Mouse (Mus musculus) lung, adult 2 months (tissue): ENCODE results near the gene 3110082I17Rik. TPM values are rescaled to one million over a fixed set of nuclear protein-coding genes. Genes with fewer than 3 reads are reported as not detected.

Experiments
- DNase-seq: peaks from one replicate; pipeline ENCODE4 v3.0.0; 2022
- H3K4me1 ChIP-seq: fragments of 200-500 bp; 2 replicates; pipeline ENCODE4 v1.6.1; 2011; ENCODE audit warnings: low read length; ENCODE audit not compliant: control insufficient read depth, insufficient read depth
- H3K4me3 ChIP-seq: fragments of 200-500 bp; replicated peaks from 2 replicates; pipeline ENCODE3; 2011; ENCODE audit warnings: low read depth, mild to moderate bottlenecking, control low read depth, low read length; ENCODE audit errors: extremely low read depth
- CTCF ChIP-seq: fragments of 200-500 bp; IDR thresholded peaks from 2 replicates; pipeline ENCODE4 v1.5.1; 2011; ENCODE audit warnings: mild to moderate bottlenecking, low read length, control low read depth; ENCODE audit not compliant: insufficient read depth
- POLR2A ChIP-seq: fragments of 200-500 bp; IDR thresholded peaks from 2 replicates; pipeline ENCODE4 v1.6.1; 2011; ENCODE audit warnings: low read depth, mild to moderate bottlenecking, control low read depth, low read length, borderline replicate concordance; ENCODE audit errors: extremely low read depth
- whole genome bisulfite sequencing: fragments of 180-500 bp; shearing (Covaris S2); methylation state at CpG from one replicate; pipeline ENCODE4 v1.1.7; 2018; 5-methylcytosine and 5-hydroxymethylcytosine counted together
- polyA plus RNA-seq: library from polyadenylated mRNA; depleted of rRNA; stranded (reverse); fragments of >200 nt; gene quantifications from 2 replicates; pipeline ENCODE4 v1.2.3, GENCODE M21; 2012

The 3110082I17Rik gene
- polyA plus RNA-seq, 1 experiment: 14.0 TPM

DNA sequence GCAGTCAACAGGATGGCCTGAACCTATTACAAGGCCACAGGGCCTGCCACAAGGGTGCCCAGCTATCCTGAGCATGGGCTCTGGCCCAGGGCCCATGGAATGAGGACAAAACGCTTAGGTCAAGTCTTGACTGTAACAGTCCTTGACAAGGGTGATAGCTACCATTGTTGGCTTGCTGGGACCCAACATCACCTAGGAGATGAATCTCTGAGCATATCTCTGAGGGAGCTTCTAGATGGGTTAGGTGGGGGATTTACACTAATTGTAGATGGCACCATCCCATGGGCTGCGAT is 18.7 kb downstream of the 3110082I17Rik start:
- Histone ChIP-seq H3K4me1 (no peaks in the 10 kb centered on the region), H3K4me3 (no peak overlapping the region)
- no peak for TF ChIP-seq CTCF
- no peak for TF ChIP-seq POLR2A
- WGBS: 86% methylated on average over 2 of the region's 2 CpGs
- no peak for DNase-seq

DNA sequence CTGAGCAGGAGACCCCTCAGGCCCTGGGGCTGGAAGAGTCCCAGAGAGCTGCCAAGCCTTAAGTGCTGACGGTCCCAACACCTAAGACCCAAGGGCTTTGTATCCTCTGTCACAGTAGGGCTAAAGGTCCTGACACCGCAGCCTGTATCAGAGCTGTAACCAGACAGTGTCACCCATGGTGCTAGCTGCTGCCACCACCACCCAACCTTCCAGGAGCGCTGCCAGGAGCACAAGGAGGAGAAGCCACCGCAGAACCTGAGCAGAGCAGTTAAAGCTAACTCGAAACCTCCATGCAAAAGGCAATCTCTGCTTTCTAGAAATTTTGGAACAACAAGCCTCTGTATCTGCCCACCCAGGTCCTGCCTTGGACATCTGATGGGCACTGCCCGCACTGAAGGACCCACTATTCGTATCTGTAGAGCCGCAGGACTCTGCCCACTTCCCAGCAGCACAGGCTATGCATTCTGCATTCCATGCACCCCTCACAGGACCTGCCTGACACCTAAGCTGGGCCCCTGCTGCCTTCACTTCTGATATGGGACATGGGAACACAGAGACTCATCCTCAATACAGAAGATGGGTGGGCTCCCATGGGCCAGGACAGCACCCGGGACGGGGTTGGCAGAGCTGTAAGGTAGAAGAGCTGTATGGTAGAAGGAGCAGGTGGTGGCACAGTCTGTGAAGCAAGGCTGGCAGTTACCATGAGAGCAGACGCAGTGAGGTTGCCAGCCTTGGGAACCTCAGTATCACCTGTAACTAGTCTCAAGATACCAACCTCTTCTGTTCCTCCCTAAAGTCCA is 19.2 kb downstream of the 3110082I17Rik start:
- H3K4me3 ChIP-seq: no peak overlapping the region
- no peak for DNase-seq
- H3K4me1 ChIP-seq: no peaks in the 10 kb centered on the region
- WGBS: 93% methylated on average over 11 of the region's 11 CpGs
- no peak for TF ChIP-seq CTCF
- TF ChIP-seq POLR2A: no peak

DNA sequence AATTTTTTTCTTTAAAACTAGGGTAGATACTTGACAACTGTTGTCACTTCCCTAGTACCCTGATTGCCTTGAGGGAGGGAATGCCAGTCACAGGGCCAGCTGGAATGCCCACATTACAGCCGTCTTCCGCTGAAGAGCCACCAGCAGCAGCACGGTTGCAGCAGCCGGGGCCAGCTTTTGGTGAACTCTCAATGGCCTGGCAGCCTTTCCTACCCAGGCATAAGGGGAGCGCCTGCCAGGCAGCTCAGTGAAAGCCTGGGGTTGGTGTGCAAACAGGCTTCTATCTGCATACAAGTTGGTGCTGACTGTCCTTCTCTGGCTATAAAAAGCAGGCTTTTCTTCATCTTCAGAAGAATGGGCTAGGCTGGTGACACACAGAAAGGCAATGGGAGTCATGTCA is 19.9 kb downstream of the 3110082I17Rik start:
- no peak for DNase-seq
- no peak for TF ChIP-seq POLR2A
- no peak for TF ChIP-seq CTCF
- no peak overlapping the region for H3K4me3 ChIP-seq
- no peaks in the 10 kb centered on the region for H3K4me1 ChIP-seq
- 69% methylated on average over 5 of the region's 5 CpGs for WGBS

DNA sequence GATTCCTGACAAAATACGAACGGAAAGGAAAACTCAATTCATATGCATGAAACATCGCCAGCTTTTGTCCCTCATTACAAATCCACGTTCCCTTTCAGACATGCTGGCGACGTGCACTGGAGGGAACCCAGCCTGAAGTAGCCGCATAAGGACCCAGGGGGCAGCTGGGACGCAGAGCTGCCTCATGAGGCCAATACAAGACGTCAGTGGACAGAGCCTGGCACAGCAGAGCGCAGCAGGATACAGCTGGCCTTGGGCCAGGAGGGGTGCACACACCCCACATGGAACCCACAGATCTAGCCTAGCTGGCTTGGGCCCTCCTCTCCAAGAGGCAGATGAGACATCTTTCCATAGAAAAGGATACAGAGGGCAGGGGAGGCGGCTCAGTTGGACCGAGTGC is 21.9 kb downstream of the 3110082I17Rik start:
- 76% methylated on average over 12 of the region's 12 CpGs for WGBS
- no peak for DNase-seq
- H3K4me1 ChIP-seq: no peaks in the 10 kb centered on the region
- TF ChIP-seq CTCF (no peak), POLR2A (no peak)
- no peak overlapping the region for H3K4me3 ChIP-seq

DNA sequence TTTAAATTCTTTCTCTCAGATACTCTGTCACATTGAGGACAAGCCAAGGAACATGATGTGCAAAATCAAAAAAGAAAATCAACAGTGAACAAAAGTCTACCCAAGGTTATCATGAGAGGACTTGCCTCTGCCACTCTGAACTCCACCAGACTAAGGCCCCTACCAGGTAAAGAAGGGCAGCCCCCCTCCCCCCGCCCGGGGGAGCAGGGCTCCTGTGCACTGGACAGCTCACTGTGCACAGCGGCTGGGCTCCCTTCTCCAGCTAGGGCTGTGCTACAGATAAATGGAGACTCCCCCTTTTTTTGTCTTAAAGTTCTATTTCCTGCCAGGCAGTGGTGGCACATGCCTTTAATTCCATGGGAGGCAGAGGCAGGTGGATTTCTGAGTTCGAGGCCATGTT is 22.6 kb downstream of the 3110082I17Rik start:
- Histone ChIP-seq H3K4me3 (no peak overlapping the region), H3K4me1 (peaks cover 2% of the 10 kb centered on the region; the same call in 1 of the 2 replicates)
- TF ChIP-seq POLR2A (no peak), CTCF (no peak)
- no peak for DNase-seq
- WGBS: 84% methylated on average over 4 of the region's 4 CpGs

DNA sequence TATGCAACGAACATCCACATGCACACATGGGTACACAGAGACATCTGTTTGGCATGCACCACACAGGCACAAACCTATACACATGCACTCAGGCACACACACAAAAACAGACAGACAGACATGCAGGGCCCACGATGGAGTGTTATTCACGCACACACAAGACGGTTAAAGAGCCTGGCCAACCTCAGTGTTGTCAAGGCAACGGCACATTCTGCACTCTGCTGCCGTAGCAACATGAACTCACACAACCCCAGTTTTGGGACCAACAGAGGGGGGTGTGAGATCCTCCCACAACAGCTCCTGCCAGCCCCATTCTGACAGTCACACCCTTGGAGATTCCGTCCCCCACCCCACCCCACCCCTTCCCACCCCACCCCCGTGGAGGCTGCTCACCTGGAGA is 25.4 kb downstream of the 3110082I17Rik start:
- WGBS: 62% methylated on average over 8 of the region's 8 CpGs
- TF ChIP-seq POLR2A (no peak), CTCF (no peak)
- H3K4me3 ChIP-seq: no peak overlapping the region
- peaks cover 5% of the 10 kb centered on the region for H3K4me1 ChIP-seq
- no peak for DNase-seq

DNA sequence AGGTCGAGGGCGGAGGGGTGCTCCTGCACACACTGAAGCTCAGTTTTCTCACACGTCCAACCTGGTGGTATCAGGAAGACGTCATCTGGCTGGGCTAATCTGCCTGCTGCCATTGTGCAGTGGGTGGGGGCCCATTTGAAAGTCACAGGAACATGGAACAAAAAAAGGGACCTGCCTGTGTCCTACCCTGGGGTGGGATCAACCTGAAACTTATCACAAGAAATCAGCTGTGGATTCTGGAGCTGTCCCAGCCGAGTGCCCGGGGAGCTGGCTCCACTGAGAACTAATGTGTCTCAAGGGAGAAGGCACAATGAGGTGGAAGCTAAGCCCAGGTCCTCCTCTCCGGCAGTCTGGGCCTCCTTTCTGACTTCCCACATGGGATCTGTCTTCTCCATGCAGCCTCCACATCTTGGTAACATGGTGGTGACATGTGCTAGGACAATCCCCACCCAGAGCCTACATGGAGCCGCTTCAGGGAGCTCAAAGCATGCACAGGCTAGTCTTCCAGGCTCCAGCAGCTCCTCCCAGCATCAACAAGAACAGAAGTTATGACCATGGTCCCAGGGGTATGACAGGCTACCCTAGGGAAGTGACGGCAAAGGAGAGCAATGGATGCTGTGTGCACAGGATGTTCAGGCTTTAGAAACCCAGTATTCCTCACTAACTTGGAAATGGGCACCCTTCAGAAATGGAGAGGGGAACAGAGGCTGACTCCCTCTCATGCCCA is 26.3 kb downstream of the 3110082I17Rik start:
- DNase-seq: no peak
- 82% methylated on average over 9 of the region's 9 CpGs for WGBS
- H3K4me1 ChIP-seq: peaks cover 5% of the 10 kb centered on the region
- H3K4me3 ChIP-seq: no peak overlapping the region
- no peak for TF ChIP-seq POLR2A

DNA sequence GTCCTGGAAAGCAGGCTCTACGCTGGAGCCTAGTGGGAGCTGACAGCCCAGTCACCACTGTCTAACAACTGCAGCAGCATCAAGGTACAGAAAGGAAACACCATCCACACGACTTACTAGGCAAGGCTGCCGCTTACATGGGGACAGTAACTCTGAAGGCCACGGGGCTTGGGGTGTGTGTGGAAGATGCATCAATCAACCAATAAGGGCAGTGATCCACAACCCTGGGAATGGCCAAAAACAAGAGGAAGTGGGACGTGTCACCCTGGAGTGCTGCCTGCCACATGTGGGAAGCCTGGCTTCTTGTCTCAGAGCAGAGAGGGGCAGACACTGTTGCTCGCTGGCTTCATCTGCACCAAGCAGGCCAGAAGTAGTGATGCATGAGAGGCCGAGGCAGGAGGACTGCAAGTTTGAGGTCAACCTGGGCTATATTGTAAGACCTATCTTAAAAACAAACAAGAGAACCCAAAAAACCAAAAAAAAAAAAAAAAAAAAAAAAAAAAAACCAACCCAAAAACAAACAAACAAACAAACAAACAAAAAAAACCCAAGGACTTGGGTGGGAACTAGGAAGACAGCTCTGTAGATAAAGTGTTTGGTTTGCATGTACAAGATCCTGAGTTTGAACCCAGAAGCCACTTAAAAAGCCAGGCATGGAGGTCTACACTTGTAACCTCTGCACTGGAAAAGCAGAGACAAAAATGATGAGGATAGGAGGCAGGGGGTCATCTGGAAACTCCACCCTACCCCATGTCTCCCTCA is 27.4 kb downstream of the 3110082I17Rik start:
- no peak overlapping the region for H3K4me3 ChIP-seq
- no peak for DNase-seq
- 68% methylated on average over 7 of the region's 7 CpGs for WGBS
- H3K4me1 ChIP-seq: peaks cover 7% of the 10 kb centered on the region
- no peak for TF ChIP-seq CTCF
- no peak for TF ChIP-seq POLR2A

DNA sequence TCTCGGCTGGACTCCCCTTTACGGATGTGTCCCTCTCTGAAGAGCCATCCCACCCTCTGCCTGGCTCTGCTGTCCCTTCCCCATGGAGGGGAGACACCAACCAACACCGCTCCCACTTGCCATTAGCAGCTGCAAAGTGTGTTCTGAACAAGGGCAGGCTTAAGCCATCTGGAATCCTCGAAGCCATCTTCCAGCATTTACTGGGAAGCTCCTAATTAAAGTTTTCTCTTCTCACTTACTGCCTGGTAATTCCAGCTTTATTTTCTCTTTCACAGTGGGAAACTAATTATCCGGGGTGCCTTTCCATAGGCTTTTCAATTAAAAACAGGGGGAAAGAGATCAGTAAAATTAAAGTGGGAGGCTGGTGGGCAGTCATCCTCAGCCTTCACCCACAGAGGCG is 28.0 kb downstream of the 3110082I17Rik start:
- Histone ChIP-seq H3K4me3 (no peak overlapping the region), H3K4me1 (peaks cover 7% of the 10 kb centered on the region)
- WGBS: 89% methylated on average over 6 of the region's 6 CpGs
- no peak for DNase-seq
- TF ChIP-seq CTCF (no peak), POLR2A (no peak)
